In the genomic region with DNA sequence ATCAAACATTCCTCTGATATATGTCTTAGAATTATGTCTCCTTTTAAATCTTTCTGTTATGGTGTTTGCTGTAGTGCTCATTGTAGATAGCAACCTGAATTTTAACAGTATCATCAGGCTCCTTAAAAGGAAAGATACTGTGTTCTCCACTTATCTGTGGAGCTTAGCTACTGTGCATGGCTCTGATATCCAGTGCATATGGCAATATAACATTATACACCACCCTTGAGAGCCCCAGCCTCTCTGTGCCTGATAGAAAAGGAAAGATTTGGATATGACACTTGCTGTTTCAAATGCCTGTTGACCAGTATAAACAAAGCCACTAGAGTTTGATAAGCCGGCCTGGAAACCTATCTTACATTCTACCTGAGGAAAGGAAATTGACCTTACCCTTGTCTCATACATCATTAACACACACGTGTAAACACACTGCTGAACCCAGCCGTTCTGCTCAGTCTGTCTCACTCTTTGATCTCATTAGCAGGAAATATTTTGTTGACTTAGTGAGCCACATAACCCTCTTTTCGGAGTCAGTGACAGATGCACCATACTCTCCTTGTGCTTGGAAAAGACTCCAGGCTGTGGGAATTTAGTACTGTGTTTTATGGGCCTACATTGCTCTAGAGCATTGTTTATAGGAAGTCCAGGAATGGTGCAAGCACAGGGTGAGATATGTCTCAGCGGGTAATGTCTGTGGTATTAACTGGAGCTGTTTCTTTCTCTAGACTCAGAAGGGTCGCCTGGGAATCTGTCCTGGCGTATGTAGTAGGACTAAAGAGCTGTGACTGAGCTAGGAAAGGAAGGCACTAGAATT, we compare ENCODE assay signal across 13 mouse cellular contexts. TPM values are rescaled to one million over a fixed set of nuclear protein-coding genes. Genes with fewer than 3 reads are reported as not detected.
DNase-seq lines count a peak whose midpoint lies in the region; ATAC-seq and TF ChIP-seq lines count a peak whose summit lies in the region.
"Had no signal": no experiment of that assay in that cellular context is flagged by ENCODE, and none has a peak within 500 bp of the region (broad histone marks: within the 10 kb centered on the region; RNA-seq: fewer than 3 reads in every experiment).

No protein-coding gene starts in this region.

- peak; percentile 76 for ATAC-seq in kidney, embryonic 16.5 days (ENCODE audit: low FRiP score, low TSS enrichment)
- peak; percentile 64 for ATAC-seq in intestine, postnatal 0 days
- ATAC-seq in neural tube, embryonic 13.5 days (ENCODE audit: low read depth), result no peak
- ATAC-seq in midbrain, embryonic 16.5 days, result no peak

- no peak for DNase-seq in kidney, adult 18-20 months
- peak; percentile 64 for DNase-seq in c-Kit-positive CD71-positive TER-119-negative erythroid progenitor cells, embryonic 14.5 days (ENCODE audit: low read depth)
- DNase-seq in gastrocnemius, postnatal 36 days, result no peak
- no peak for DNase-seq in urinary bladder, postnatal 25 days (ENCODE audit: low spot score)
- DNase-seq: cerebellum, adult 9-11 months; heart, adult 2 months had no signal

- TF ChIP-seq CTCF in intestine, postnatal 0 days (IDR thresholded peaks at IDR 0.05; ENCODE audit: low read depth), result no peak

- 18% methylated on average over 7 of the region's 7 CpGs for WGBS in kidney, embryonic 16.5 days
- 22% methylated on average over 7 of the region's 7 CpGs for WGBS in intestine, postnatal 0 days
- WGBS in neural tube, embryonic 13.5 days, result 65% methylated on average over 7 of the region's 7 CpGs
- WGBS in midbrain, embryonic 16.5 days, result 77% methylated on average over 7 of the region's 7 CpGs

- no peaks in the 10 kb centered on the region for H3K9me3 ChIP-seq in kidney, embryonic 16.5 days (ENCODE audit: low read length)
- no peaks in the 10 kb centered on the region for H3K9me3 ChIP-seq in intestine, postnatal 0 days (ENCODE audit: control insufficient read depth)
- H3K9me3 ChIP-seq in neural tube, embryonic 13.5 days, result no peaks in the 10 kb centered on the region
- H3K9me3 ChIP-seq in midbrain, embryonic 16.5 days (replicated peaks; ENCODE audit: control insufficient read depth, low read length, poor library complexity, severe bottlenecking), result no peaks in the 10 kb centered on the region
- H3K9me3 ChIP-seq: embryonic facial prominence, embryonic 15.5 days; hindbrain, embryonic 15.5 days; midbrain, embryonic 12.5 days had no signal

- H3K4me1 ChIP-seq in kidney, embryonic 16.5 days (ENCODE audit: insufficient read depth, low read length), result peaks cover 51% of the 10 kb centered on the region
- peaks cover 38% of the 10 kb centered on the region for H3K4me1 ChIP-seq in intestine, postnatal 0 days (replicated peaks; ENCODE audit: control insufficient read depth, insufficient read depth, low read length)
- H3K4me1 ChIP-seq in neural tube, embryonic 13.5 days (replicated peaks), result peaks cover 17% of the 10 kb centered on the region
- H3K4me1 ChIP-seq in midbrain, embryonic 16.5 days (ENCODE audit: control insufficient read depth, insufficient read depth, low read length), result peaks cover 6% of the 10 kb centered on the region
- H3K4me1 ChIP-seq: hindbrain, embryonic 15.5 days had no signal

- peak overlapping the region; percentile 39; the same call in 1 of the 2 replicates for H3K27ac ChIP-seq in kidney, embryonic 16.5 days (ENCODE audit: low read length)
- peak overlapping the region; percentile 60 for H3K27ac ChIP-seq in intestine, postnatal 0 days (ENCODE audit: low read depth, low read length)
- H3K27ac ChIP-seq in neural tube, embryonic 13.5 days (replicated peaks), result peak overlapping the region; percentile 28; the same call in 1 of the 2 replicates
- H3K27ac ChIP-seq in midbrain, embryonic 16.5 days (ENCODE audit: low read length), result no peak overlapping the region
- H3K27ac ChIP-seq: embryonic facial prominence, embryonic 15.5 days; heart, adult 2 months; hindbrain, embryonic 15.5 days; midbrain, embryonic 12.5 days had no signal

- H3K4me3 ChIP-seq in kidney, embryonic 16.5 days (ENCODE audit: low read length), result no peak overlapping the region
- H3K4me3 ChIP-seq in intestine, postnatal 0 days (ENCODE audit: low read depth, low read length), result no peak overlapping the region
- H3K4me3 ChIP-seq in neural tube, embryonic 13.5 days, result no peak overlapping the region
- H3K4me3 ChIP-seq in midbrain, embryonic 16.5 days (ENCODE audit: low read depth, low read length), result no peak overlapping the region
- H3K4me3 ChIP-seq: embryonic facial prominence, embryonic 15.5 days; heart, adult 2 months; hindbrain, embryonic 15.5 days; midbrain, embryonic 12.5 days had no signal

- H3K27me3 ChIP-seq in kidney, embryonic 16.5 days (ENCODE audit: insufficient read depth, low read length), result no peaks in the 10 kb centered on the region
- H3K27me3 ChIP-seq in intestine, postnatal 0 days (replicated peaks; ENCODE audit: control insufficient read depth, insufficient read depth, low read length), result no peaks in the 10 kb centered on the region
- no peaks in the 10 kb centered on the region for H3K27me3 ChIP-seq in neural tube, embryonic 13.5 days
- H3K27me3 ChIP-seq in midbrain, embryonic 16.5 days (ENCODE audit: control insufficient read depth, insufficient read depth, low read depth, low read length), result no peaks in the 10 kb centered on the region
- H3K27me3 ChIP-seq: embryonic facial prominence, embryonic 15.5 days; hindbrain, embryonic 15.5 days; midbrain, embryonic 12.5 days had no signal

- no peaks in the 10 kb centered on the region for H3K36me3 ChIP-seq in kidney, embryonic 16.5 days (ENCODE audit: insufficient read depth, low read length)
- no peaks in the 10 kb centered on the region for H3K36me3 ChIP-seq in intestine, postnatal 0 days (ENCODE audit: control insufficient read depth, insufficient read depth)
- H3K36me3 ChIP-seq in neural tube, embryonic 13.5 days, result no peaks in the 10 kb centered on the region
- H3K36me3 ChIP-seq in midbrain, embryonic 16.5 days (ENCODE audit: control insufficient read depth, insufficient read depth, low read length), result no peaks in the 10 kb centered on the region
- H3K36me3 ChIP-seq: embryonic facial prominence, embryonic 15.5 days; hindbrain, embryonic 15.5 days; midbrain, embryonic 12.5 days had no signal

- H3K4me2 ChIP-seq in kidney, embryonic 16.5 days (replicated peaks; ENCODE audit: low read depth, low read length), result no peak overlapping the region
- H3K4me2 ChIP-seq in intestine, postnatal 0 days (replicated peaks; ENCODE audit: low read depth), result no peak overlapping the region; the same call in 1 of the 2 replicates
- H3K4me2 ChIP-seq in neural tube, embryonic 13.5 days, result no peak overlapping the region
- H3K4me2 ChIP-seq in midbrain, embryonic 16.5 days (ENCODE audit: low read length), result no peak overlapping the region
- H3K4me2 ChIP-seq: embryonic facial prominence, embryonic 15.5 days; hindbrain, embryonic 15.5 days; midbrain, embryonic 12.5 days had no signal

- intact Hi-C loops in gastrocnemius, postnatal 36 days (cut with DNase I), result no loop called here

- H3K9ac ChIP-seq in kidney, embryonic 16.5 days (replicated peaks; ENCODE audit: low read length), result peak overlapping the region; percentile 2; the same call in 1 of the 2 replicates
- no peak overlapping the region for H3K9ac ChIP-seq in intestine, postnatal 0 days (ENCODE audit: low read depth, low read length)
- H3K9ac ChIP-seq in neural tube, embryonic 13.5 days, result no peak overlapping the region
- H3K9ac ChIP-seq in midbrain, embryonic 16.5 days (ENCODE audit: low read depth, low read length), result no peak overlapping the region
- H3K9ac ChIP-seq: embryonic facial prominence, embryonic 15.5 days; hindbrain, embryonic 15.5 days; midbrain, embryonic 12.5 days had no signal

RNA-seq across cellular contexts. Expression of a gene that starts 9.1 kb away (rescaled TPM):
- 8.6 and 8.8 TPM in 2 replicates for polyA plus RNA-seq in kidney, embryonic 16.5 days (2015; fragmentation: Nextera tagmentation; extraction: Ambion mirVana)
- 6.8 and 7.7 TPM in 2 replicates for polyA plus RNA-seq in intestine, postnatal 0 days (2015; fragmentation: Nextera tagmentation; extraction: Ambion mirVana)
- 7.9 and 9.3 TPM in 2 replicates for polyA plus RNA-seq in neural tube, embryonic 13.5 days (2015; fragmentation: Nextera tagmentation; extraction: Ambion mirVana)
- 1 to 10 TPM; 3.5 to 3.6 TPM for total RNA-seq in gastrocnemius, postnatal 36 days (2021)
- 6.2 and 7.3 TPM in 2 replicates for polyA plus RNA-seq in midbrain, embryonic 16.5 days (2015; fragmentation: Nextera tagmentation; extraction: Ambion mirVana)

Comparison
In these comparisons a context has a peak if more than half of its experiments do, and no peak if none do; other contexts are left out.
1. ATAC-seq: peak in kidney, embryonic 16.5 days (single experiment) and intestine, postnatal 0 days (single experiment); none in neural tube, embryonic 13.5 days (single experiment) and midbrain, embryonic 16.5 days (single experiment).